Mouse (Mus musculus) kidney, adult 2 months (tissue): ENCODE measurements at regions not wholly inside any gene's neighbourhood (a gene's known extent, or its start where the extent isn't known, plus 50 kb on each side); places are given as distances from the start of the nearest gene placed in this dataset.

Experiments
- CTCF ChIP-seq: fragments of 200-500 bp; conservative IDR thresholded peaks from 2 replicates; pipeline ENCODE4 v1.5.1; 2011; ENCODE audit warnings: low read depth, mild to moderate bottlenecking, control low read depth, low read length, moderate library complexity, mixed read lengths; ENCODE audit not compliant: insufficient read depth, insufficient read length
- POLR2A ChIP-seq: fragments of 200-500 bp; IDR thresholded peaks from one replicate; pipeline ENCODE4 v1.6.1; 2011; ENCODE audit warnings: low read depth, low read length, control low read depth

DNA sequence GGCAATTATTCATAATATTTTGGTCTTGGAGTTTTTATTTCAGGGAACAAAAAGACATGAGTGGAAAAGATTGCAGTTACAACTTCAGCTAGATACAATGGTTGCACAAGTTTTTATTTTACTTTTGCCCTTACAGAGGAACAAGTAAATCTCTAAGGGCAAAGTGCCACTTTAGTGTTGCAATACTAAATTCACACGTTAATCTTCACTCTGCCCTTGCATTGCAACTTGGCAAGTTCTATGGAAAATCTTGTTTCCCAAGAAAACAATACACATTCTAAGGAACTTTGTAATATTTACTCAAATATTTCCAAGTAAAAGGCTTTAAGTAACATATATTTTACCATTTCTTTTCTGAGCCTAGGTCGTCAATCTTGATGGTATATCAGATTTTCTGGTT lies 85.9 kb downstream of the Chil6 start:
- no peak for TF ChIP-seq POLR2A
- no peak for TF ChIP-seq CTCF
